Mouse (Mus musculus) thymus, adult 2 months (tissue): ENCODE measurements around the gene Olfr305.

Source experiments
- CTCF ChIP-seq: fragments of 200-500 bp; IDR thresholded peaks from 2 replicates; pipeline ENCODE4 v1.5.1; 2012; ENCODE audit warnings: mild to moderate bottlenecking, control low read depth, low read length, moderate library complexity, borderline replicate concordance; ENCODE audit not compliant: control insufficient read depth, poor library complexity, insufficient read depth; ENCODE audit errors: extremely low read depth
- POLR2A ChIP-seq: fragments of 200-500 bp; IDR thresholded peaks from 2 replicates; pipeline ENCODE4 v1.6.1; 2012; ENCODE audit warnings: mild to moderate bottlenecking, low read length, control low read depth, moderate library complexity; ENCODE audit not compliant: control insufficient read depth, poor library complexity, insufficient read depth; ENCODE audit errors: extremely low read depth

GRCm38 (mm10) chr7:86325530-86325929, 41.2 kb downstream of the Olfr305 start, which contains the start of gene Olfr308:
- TF ChIP-seq CTCF = no peak
- no peak for TF ChIP-seq POLR2A
